Mouse (Mus musculus): ENCODE measurements around the gene Tmem215.
A peak's percentile ranks its signal among the peaks of the same experiment; 100 is the strongest.

Tmem215 gene

GRCm38 (mm10) chr4:40471880-40472279 lies at the start of gene Tmem215:
Gene Tmem215 (plus strand): TSS chr4:40472180.
- ATAC-seq (ENCODE audit: low TSS enrichment), result no peak

- no peak for ATAC-seq (ENCODE audit: low TSS enrichment)
These were observed 40.1 kb upstream of the Tmem215 start for GRCm38 (mm10) chr4:40431916-40432315.

- no peak for ATAC-seq (ENCODE audit: low TSS enrichment)
These were observed 38.6 kb upstream of the Tmem215 start for GRCm38 (mm10) chr4:40433379-40433778.

GRCm38 (mm10) chr4:40434388-40434787 lies 37.6 kb upstream of the Tmem215 start:
- ATAC-seq (ENCODE audit: low TSS enrichment), result no peak

GRCm38 (mm10) chr4:40443565-40443964 lies 28.4 kb upstream of the Tmem215 start:
- no peak for ATAC-seq (ENCODE audit: low TSS enrichment)

- peak; percentile 68 for ATAC-seq (ENCODE audit: low TSS enrichment)
These were observed 935 bp downstream of the Tmem215 start for GRCm38 (mm10) chr4:40472700-40473530.

- peak; percentile 9; the same call in 1 of the 2 replicates for ATAC-seq (ENCODE audit: low TSS enrichment)
These were observed 1.9 kb downstream of the Tmem215 start for GRCm38 (mm10) chr4:40473911-40474310.

- ATAC-seq (ENCODE audit: low TSS enrichment), result peak; percentile 67
These were observed 6.0 kb downstream of the Tmem215 start for GRCm38 (mm10) chr4:40477963-40478362.

GRCm38 (mm10) chr4:40486546-40486945 lies 14.6 kb downstream of the Tmem215 start:
- peak; percentile 90 for ATAC-seq (ENCODE audit: low TSS enrichment)

GRCm38 (mm10) chr4:40491731-40492130 lies 19.8 kb downstream of the Tmem215 start:
- no peak for ATAC-seq (ENCODE audit: low TSS enrichment)

- peak; percentile 87 for ATAC-seq (ENCODE audit: low TSS enrichment)
These were observed 24.4 kb downstream of the Tmem215 start for GRCm38 (mm10) chr4:40496354-40496753.

- ATAC-seq (ENCODE audit: low TSS enrichment), result peak; percentile 86
These were observed 24.8 kb downstream of the Tmem215 start for GRCm38 (mm10) chr4:40496828-40497227.

- no peak for ATAC-seq (ENCODE audit: low TSS enrichment)
These were observed 28.0 kb downstream of the Tmem215 start for GRCm38 (mm10) chr4:40499812-40500591.

- ATAC-seq (ENCODE audit: low TSS enrichment), result peak; percentile 86
These were observed 30.5 kb downstream of the Tmem215 start for GRCm38 (mm10) chr4:40502459-40502858.

GRCm38 (mm10) chr4:40509534-40509933 lies 37.6 kb downstream of the Tmem215 start:
- ATAC-seq (ENCODE audit: low TSS enrichment), result peak; percentile 71

- ATAC-seq (ENCODE audit: low TSS enrichment), result peak; percentile 78
These were observed 41.3 kb downstream of the Tmem215 start for GRCm38 (mm10) chr4:40513235-40513634.

GRCm38 (mm10) chr4:40518545-40519324 lies 46.8 kb downstream of the Tmem215 start:
- ATAC-seq (ENCODE audit: low TSS enrichment), result peak; percentile 92
